Mouse (Mus musculus): ENCODE measurements at regions not wholly inside any gene's neighbourhood (a gene's known extent, or its start where the extent isn't known, plus 50 kb on each side); places are given as distances from the start of the nearest gene placed in this dataset.

DNA sequence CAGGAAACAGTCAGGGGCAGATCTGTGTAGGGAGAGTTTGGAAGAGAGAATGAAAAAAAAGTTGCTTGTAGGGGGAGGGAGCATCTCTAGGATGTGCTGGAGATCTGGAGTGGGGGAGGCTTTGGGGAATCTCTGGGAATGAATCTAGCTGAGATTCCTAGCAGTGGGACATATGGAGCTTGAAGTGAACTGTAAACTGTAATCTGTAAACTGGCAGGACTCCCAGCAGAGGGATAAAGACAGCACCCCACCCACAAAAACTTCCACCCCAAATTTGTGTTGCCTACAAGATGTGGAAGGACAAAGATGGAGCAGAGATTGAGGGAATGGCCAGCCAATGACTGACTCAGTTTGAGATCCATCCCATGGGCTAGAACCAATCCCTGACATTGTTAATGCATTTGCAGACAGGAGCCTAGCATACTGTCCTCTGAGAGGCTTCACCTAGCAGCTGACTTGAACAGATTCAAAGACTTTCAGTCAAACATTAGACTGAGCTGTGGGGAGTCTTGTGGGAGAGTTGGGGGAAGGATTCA, 87.7 kb upstream of the Adam6b start:
- DNase-seq (no peak), ATAC-seq (ENCODE audit: low read depth) (no peak)
- Histone ChIP-seq H3K27ac (no peak overlapping the region), H3K4me3 (replicated peaks) (no peak overlapping the region), H3K36me3 (no peaks in the 10 kb centered on the region), H3K4me1 (replicated peaks) (no peaks in the 10 kb centered on the region), H3K4me2 (no peak overlapping the region), H3K9me3 (replicated peaks) (no peaks in the 10 kb centered on the region; the same call in 1 of the 2 replicates), H3K9ac (no peak overlapping the region), H3K27me3 (no peaks in the 10 kb centered on the region)

GRCm38 (mm10) chr12:113402823-113403222, 86.5 kb upstream of the Adam6b start:
- Histone ChIP-seq H3K4me3 (replicated peaks) (no peak overlapping the region), H3K36me3 (no peaks in the 10 kb centered on the region), H3K27ac (no peak overlapping the region), H3K9me3 (replicated peaks) (no peaks in the 10 kb centered on the region), H3K4me1 (replicated peaks) (no peaks in the 10 kb centered on the region), H3K9ac (no peak overlapping the region), H3K27me3 (no peaks in the 10 kb centered on the region), H3K4me2 (no peak overlapping the region)
- ATAC-seq (ENCODE audit: low read depth), result no peak
- WGBS (ENCODE audit: insufficient replicate concordance), result 30% methylated on average over 2 of the region's 2 CpGs
- no peak for DNase-seq

- no peak overlapping the region for H3K9ac ChIP-seq
- no peaks in the 10 kb centered on the region for H3K4me1 ChIP-seq (replicated peaks)
- H3K27me3 ChIP-seq, result no peaks in the 10 kb centered on the region
- 49% methylated on average over 5 of the region's 5 CpGs for WGBS (ENCODE audit: insufficient replicate concordance)
- H3K36me3 ChIP-seq, result no peaks in the 10 kb centered on the region
- no peak overlapping the region for H3K4me2 ChIP-seq
- no peak overlapping the region for H3K4me3 ChIP-seq (replicated peaks)
- no peaks in the 10 kb centered on the region for H3K9me3 ChIP-seq (replicated peaks)
- no peak for ATAC-seq (ENCODE audit: low read depth)
- no peak overlapping the region for H3K27ac ChIP-seq
- no peak for DNase-seq
These were observed 78.2 kb upstream of the Adam6b start for GRCm38 (mm10) chr12:113411113-113411512.

DNA sequence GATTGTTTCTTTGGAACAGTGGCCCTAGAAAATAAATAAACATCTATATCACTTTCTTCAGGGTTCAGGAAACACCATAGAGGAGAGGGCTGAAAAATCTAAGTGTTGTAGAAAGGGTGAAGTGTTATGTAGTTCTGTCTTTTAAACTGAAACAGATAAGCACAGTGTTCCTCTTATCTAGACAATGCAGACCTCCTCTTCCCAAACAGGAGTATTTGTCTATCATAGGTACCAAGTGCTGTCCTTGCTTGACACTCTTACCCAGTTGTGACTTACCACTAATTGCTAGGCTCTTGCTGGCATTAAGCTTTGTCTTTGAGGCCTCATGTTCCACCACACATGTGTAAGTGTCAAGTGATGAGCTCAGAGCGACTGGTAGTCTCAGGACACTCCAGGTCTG, 75.3 kb upstream of the Adam6b start:
- no peak overlapping the region for H3K9ac ChIP-seq
- H3K4me3 ChIP-seq (replicated peaks), result no peak overlapping the region
- no peaks in the 10 kb centered on the region for H3K27me3 ChIP-seq
- H3K4me1 ChIP-seq (replicated peaks), result no peaks in the 10 kb centered on the region
- no peaks in the 10 kb centered on the region for H3K36me3 ChIP-seq
- no peak overlapping the region for H3K4me2 ChIP-seq
- DNase-seq (no peak), ATAC-seq (ENCODE audit: low read depth) (no peak)
- H3K9me3 ChIP-seq (replicated peaks), result no peaks in the 10 kb centered on the region
- WGBS (ENCODE audit: insufficient replicate concordance), result 23% methylated on average over 1 of the region's 1 CpGs
- H3K27ac ChIP-seq, result no peak overlapping the region

DNA sequence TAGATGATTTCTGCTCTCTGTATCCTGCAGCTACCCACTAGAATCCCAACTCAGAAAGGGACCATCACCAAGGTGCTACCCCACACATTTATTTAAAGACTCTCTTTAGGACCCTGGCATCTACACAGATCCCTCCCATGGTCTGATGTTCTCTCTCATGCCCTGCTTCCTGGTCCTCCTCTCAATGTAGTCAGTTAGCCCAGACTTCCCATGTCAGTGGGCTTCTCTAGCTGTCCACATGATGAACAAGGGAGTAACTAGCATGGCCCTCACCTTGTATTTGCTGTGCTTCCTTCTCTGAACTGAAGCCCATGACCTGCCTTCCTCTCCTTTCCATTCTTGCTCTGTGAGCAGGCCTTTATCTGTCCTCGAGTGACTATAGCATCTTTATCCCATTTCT, 71.8 kb upstream of the Adam6b start:
- Histone ChIP-seq H3K27ac (no peak overlapping the region), H3K9me3 (replicated peaks) (no peaks in the 10 kb centered on the region), H3K9ac (no peak overlapping the region), H3K27me3 (no peaks in the 10 kb centered on the region), H3K36me3 (no peaks in the 10 kb centered on the region), H3K4me3 (replicated peaks) (no peak overlapping the region), H3K4me2 (no peak overlapping the region), H3K4me1 (replicated peaks) (no peaks in the 10 kb centered on the region)
- WGBS (ENCODE audit: insufficient replicate concordance), result 21% methylated on average over 1 of the region's 1 CpGs
- DNase-seq, result no peak
- ATAC-seq (ENCODE audit: low read depth), result no peak

DNA sequence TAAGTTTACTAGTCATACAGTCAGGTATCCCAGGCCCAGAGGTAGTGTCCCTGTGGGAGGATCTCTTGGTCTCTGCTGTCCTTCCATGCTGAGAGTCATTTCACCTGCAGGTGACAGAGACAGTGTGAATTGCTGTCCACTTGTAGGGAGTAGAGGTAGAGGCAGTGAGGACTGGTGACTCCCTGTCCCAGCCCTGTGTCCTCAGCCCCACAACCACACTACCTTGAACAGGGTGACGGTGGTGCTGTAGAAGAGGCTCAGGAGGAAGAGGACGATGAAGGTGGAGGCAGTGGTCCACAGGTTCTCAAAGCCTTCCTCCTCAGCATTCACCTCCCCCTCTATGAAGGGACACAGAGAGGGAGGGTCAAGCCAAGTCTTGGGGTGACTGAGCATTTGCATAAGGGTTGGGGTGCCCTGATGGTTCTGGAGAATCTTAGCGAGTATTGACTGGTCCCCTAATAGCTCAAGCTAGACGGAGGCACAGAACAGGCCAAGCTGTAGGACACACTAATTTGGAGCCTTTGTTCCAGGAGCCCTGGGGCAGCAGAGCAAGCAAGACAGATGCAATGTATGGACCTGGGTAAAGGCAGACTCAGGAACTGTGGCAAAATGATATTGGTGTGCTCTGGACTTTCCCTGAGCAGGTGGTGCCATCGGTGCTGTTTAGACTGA, 70.4 kb upstream of the Adam6b start:
- ATAC-seq (ENCODE audit: low read depth) (no peak), DNase-seq (no peak)
- Histone ChIP-seq H3K9me3 (replicated peaks) (no peaks in the 10 kb centered on the region), H3K4me2 (no peak overlapping the region), H3K27me3 (no peaks in the 10 kb centered on the region), H3K4me3 (replicated peaks) (no peak overlapping the region), H3K36me3 (no peaks in the 10 kb centered on the region), H3K27ac (no peak overlapping the region), H3K9ac (no peak overlapping the region), H3K4me1 (replicated peaks) (no peaks in the 10 kb centered on the region)
- WGBS (ENCODE audit: insufficient replicate concordance), result 61% methylated on average over 5 of the region's 5 CpGs

DNA sequence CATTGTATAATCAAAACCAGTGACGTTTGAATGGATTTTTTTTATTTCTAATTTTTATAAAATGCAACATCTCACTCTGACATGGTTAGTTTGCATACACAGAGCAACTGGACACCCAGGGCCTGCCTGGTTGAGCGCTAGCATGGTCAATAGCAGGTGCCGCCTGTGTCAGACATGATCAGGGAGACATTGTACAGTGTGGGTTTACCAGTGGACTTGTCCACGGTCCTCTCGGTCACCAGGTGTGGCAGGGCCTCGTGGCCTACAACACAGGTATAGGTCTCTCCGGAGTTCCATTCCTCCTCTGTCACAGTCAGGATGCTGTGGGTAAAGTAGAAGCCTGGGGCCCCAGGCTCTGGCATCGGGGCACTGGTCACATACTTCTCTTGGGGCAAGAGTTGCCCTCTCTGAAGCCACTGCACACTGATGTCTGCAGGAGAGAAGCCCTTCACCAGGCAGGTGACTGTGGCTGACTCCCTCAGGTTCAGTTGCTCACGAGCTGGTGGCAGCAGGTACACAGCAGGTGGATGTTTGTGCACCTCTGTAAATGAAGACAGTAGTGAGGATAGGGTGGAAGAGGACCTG, 68.5 kb upstream of the Adam6b start:
- WGBS (ENCODE audit: insufficient replicate concordance), result 59% methylated on average over 9 of the region's 9 CpGs
- no peaks in the 10 kb centered on the region for H3K4me1 ChIP-seq (replicated peaks)
- ATAC-seq (ENCODE audit: low read depth) (no peak), DNase-seq (no peak)
- no peaks in the 10 kb centered on the region for H3K36me3 ChIP-seq
- H3K9me3 ChIP-seq (replicated peaks), result no peaks in the 10 kb centered on the region
- H3K9ac ChIP-seq, result no peak overlapping the region
- no peak overlapping the region for H3K4me2 ChIP-seq
- H3K4me3 ChIP-seq (replicated peaks), result no peak overlapping the region
- H3K27me3 ChIP-seq, result no peaks in the 10 kb centered on the region
- H3K27ac ChIP-seq, result no peak overlapping the region

GRCm38 (mm10) chr12:113421716-113422595, 67.4 kb upstream of the Adam6b start:
- no peak overlapping the region for H3K27ac ChIP-seq
- no peaks in the 10 kb centered on the region for H3K36me3 ChIP-seq
- DNase-seq, result no peak
- no peak overlapping the region for H3K9ac ChIP-seq
- no peak overlapping the region for H3K4me2 ChIP-seq
- no peaks in the 10 kb centered on the region for H3K27me3 ChIP-seq
- WGBS (ENCODE audit: insufficient replicate concordance), result 67% methylated on average over 16 of the region's 16 CpGs
- no peak for ATAC-seq (ENCODE audit: low read depth)
- no peaks in the 10 kb centered on the region for H3K4me1 ChIP-seq (replicated peaks)
- H3K4me3 ChIP-seq (replicated peaks), result no peak overlapping the region
- no peaks in the 10 kb centered on the region for H3K9me3 ChIP-seq (replicated peaks)

- WGBS (ENCODE audit: insufficient replicate concordance), result 52% methylated on average over 5 of the region's 5 CpGs
- H3K4me3 ChIP-seq (replicated peaks), result no peak overlapping the region
- DNase-seq (no peak), ATAC-seq (ENCODE audit: low read depth) (no peak)
- H3K4me1 ChIP-seq (replicated peaks), result no peaks in the 10 kb centered on the region
- H3K9me3 ChIP-seq (replicated peaks), result no peaks in the 10 kb centered on the region
- no peak overlapping the region for H3K27ac ChIP-seq
- H3K4me2 ChIP-seq, result no peak overlapping the region
- no peaks in the 10 kb centered on the region for H3K36me3 ChIP-seq
- no peak overlapping the region for H3K9ac ChIP-seq
- H3K27me3 ChIP-seq, result no peaks in the 10 kb centered on the region
These were observed 66.5 kb upstream of the Adam6b start for GRCm38 (mm10) chr12:113422736-113423254.

DNA sequence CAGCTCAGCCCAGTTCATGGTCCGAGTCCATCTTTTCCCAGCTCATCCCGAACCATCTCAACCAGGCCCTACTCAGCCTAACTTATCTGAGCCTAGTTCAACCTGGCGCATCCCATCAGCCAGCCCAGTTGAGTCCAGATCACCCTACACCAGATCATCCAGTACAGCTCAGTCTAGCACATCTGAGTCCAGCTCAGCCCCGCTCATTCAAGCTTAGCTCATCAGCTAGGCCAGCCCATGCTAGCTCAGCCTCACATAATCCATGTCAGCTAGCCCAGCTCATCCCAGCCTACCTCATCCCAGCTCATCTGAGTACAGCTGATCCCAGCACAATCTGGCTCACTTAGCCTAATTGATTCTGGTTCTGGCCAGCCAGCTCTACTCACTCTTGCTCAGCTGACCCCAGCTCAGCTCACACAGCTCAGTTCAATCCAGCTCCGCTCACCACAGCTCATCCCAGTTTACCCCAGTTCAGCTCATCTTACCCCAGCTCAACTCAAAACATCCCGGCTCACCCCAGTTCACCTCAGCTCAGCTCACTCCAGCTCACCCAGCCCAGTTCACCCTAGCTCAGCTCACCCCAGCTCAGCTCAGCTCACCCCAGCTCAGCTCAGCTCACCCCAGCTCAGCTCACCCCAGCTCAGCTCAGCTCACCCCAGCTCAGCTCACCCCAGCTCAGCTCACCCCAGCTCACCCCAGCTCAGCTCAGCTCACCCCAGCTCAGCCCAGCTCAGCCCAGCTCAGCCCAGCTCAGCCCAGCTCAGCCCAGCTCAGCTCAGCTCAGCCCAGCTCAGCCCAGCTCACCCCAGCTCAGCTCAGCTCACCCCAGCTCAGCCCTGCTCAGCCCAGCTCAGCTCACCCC, 65.3 kb upstream of the Adam6b start:
- H3K4me2 ChIP-seq, result no peak overlapping the region
- WGBS (ENCODE audit: insufficient replicate concordance), result 60% methylated on average over 6 of the region's 6 CpGs
- H3K4me1 ChIP-seq (replicated peaks), result no peaks in the 10 kb centered on the region
- no peak for DNase-seq
- ATAC-seq (ENCODE audit: low read depth), result no peak
- H3K27me3 ChIP-seq, result no peaks in the 10 kb centered on the region
- no peak overlapping the region for H3K27ac ChIP-seq
- H3K9ac ChIP-seq, result no peak overlapping the region
- no peaks in the 10 kb centered on the region for H3K36me3 ChIP-seq
- H3K9me3 ChIP-seq (replicated peaks), result no peaks in the 10 kb centered on the region
- no peak overlapping the region for H3K4me3 ChIP-seq (replicated peaks)

All from liver, embryonic 13.5 days (tissue).